Mouse (Mus musculus): ENCODE results near the gene Fbxl8. TPM values are rescaled to one million over a fixed set of nuclear protein-coding genes. Genes with fewer than 3 reads are reported as not detected.
"Not testable (repeated sequence)": the region's sequence is repeated elsewhere in the genome, so short reads cannot be mapped to it uniquely, and the experiment has no call there.

Fbxl8 gene
- polyA plus RNA-seq, 1 experiment from 2014 or later = 4.0 TPM

DNA sequence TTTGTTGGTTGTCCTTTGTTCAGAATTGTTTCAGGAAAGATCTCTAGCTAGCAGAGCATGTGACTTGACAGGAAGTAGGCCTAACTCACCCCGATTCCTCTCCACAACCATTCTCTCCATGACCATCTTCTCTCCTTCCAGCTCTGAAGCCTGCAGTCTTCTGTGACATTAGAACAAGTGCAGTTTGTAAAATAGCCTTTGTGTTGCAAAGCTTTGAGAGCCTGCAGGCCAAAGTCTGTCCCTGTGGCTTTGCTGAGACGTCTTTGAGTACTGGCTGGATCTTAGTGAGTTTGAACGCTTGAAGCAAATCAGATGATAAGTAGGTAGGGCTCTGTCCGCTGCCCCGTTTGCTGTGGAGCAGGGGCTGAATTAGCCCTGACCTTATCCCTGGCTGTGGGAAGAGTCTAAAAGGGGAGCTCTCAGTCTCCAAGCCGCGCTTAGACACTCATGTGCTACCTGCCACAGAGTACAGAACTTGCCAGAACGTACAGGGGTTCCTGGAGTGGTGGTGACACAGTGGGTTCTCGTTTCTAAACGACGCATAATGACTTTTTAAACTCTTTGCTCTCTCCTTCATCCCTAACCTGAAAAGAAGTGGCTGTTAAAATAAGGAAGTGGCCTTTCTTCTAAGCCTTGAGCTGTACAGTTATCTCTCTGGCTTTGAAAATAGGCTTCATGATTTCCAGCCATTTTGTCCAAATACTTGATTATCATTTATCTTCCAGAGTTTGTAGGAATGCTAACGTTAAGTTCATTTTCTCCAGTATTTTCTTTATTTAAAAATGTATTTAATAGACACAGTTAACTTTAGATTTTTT lies 32.7 kb upstream of the Fbxl8 start:
- H3K27me3 ChIP-seq (ENCODE audit: control insufficient read depth, insufficient read depth, low read length) = no peaks in the 10 kb centered on the region
- H3K4me3 ChIP-seq (ENCODE audit: control insufficient read depth in 1 of 2, insufficient read depth in 1 of 2, low read depth in 1 of 2, low read length in 2 of 2) = no peak overlapping the region
- H3K9ac ChIP-seq (ENCODE audit: low read length) = no peak overlapping the region
- H3K4me2 ChIP-seq (ENCODE audit: low read length) = no peak overlapping the region
- WGBS = 74% methylated on average over 12 of the region's 12 CpGs
- H3K27ac ChIP-seq (replicated peaks in 1 of 2; ENCODE audit: control insufficient read depth in 1 of 2, insufficient read depth in 1 of 2, low read depth in 2 of 2, low read length in 2 of 2) = no peak overlapping the region
- ATAC-seq (ENCODE audit: insufficient number of reproducible peaks, insufficient read depth, low FRiP score, low read depth) = no peak
- peaks cover 27% of the 10 kb centered on the region for H3K36me3 ChIP-seq (ENCODE audit: control insufficient read depth, insufficient read depth, low read length)
- H3K4me1 ChIP-seq (ENCODE audit: control insufficient read depth in 2 of 2, insufficient read depth in 2 of 2, low read length in 2 of 2) = no peaks in the 10 kb centered on the region
- H3K9me3 ChIP-seq (ENCODE audit: control insufficient read depth, low read length) = no peaks in the 10 kb centered on the region

DNA sequence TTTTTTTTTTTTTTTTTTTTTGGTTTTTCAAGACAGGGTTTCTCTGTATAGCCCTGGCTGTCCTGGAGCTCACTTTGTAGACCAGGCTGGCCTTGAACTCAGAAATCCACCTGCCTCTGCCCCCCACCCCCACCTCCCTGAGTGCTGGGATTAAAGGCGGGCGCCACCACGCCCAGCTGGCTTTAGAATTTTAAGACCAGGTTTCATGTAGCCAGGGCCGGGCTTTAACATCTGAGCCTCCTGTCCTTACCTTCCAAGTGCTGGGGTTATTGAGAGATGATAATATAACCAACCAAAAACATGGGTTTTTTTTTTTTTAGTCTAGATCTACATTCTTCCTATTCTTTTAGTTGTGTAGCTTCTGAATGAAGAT lies 32.1 kb upstream of the Fbxl8 start:
- not testable (repeated sequence) for H3K4me1 ChIP-seq (ENCODE audit: control insufficient read depth in 2 of 2, insufficient read depth in 2 of 2, low read length in 2 of 2); H3K4me2 ChIP-seq (ENCODE audit: low read length); H3K4me3 ChIP-seq (ENCODE audit: control insufficient read depth in 1 of 2, insufficient read depth in 1 of 2, low read depth in 1 of 2, low read length in 2 of 2); ATAC-seq (ENCODE audit: insufficient number of reproducible peaks, insufficient read depth, low FRiP score, low read depth); H3K27me3 ChIP-seq (ENCODE audit: control insufficient read depth, insufficient read depth, low read length); H3K27ac ChIP-seq (replicated peaks in 1 of 2; ENCODE audit: control insufficient read depth in 1 of 2, insufficient read depth in 1 of 2, low read depth in 2 of 2, low read length in 2 of 2); H3K9me3 ChIP-seq (ENCODE audit: control insufficient read depth, low read length); H3K9ac ChIP-seq (ENCODE audit: low read length)
- WGBS = 91% methylated on average over 4 of the region's 4 CpGs
- H3K36me3 ChIP-seq (ENCODE audit: control insufficient read depth, insufficient read depth, low read length) = peaks cover 30% of the 10 kb centered on the region

DNA sequence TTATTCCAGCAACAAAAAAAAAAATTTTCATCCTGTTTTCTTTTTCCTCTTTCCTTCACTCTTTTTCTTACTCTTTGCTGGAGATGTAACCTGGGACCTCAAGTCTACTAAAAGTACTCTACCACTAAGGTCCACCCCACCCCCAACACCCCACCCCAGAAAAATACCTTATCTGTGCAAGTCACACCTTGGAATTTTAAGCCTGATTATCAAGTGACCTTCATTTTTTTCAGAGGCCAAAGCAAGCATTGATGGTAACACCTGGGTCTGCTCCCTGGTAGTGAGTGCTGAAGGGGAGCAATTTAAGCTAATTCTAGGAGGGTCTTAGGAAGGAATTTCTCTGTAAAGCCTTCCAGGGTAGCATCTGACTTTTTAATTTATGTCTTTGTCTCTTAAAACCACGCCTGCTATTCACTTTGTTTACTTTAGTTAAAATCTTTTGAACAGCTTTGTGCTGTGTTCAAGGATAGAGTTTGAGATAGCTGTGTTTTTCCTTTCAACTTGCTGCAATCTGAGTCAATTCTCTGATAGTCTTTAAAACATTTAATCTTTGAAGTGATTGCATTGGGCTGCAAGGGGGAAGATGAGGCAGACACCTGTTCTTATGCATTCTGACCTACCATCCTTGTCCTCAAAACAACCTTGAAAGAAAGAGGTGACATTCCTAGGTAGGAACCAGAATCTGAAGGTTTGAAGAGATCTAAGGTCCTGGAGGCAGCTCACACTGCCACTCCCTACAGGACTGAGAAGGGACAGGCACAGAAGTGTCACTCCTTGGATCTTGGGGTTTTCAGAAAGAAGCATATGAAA lies 31.1 kb upstream of the Fbxl8 start:
- Histone ChIP-seq H3K9ac (ENCODE audit: low read length) (no peak overlapping the region), H3K4me1 (ENCODE audit: control insufficient read depth in 2 of 2, insufficient read depth in 2 of 2, low read length in 2 of 2) (no peaks in the 10 kb centered on the region), H3K36me3 (ENCODE audit: control insufficient read depth, insufficient read depth, low read length) (peaks cover 32% of the 10 kb centered on the region), H3K4me3 (ENCODE audit: control insufficient read depth in 1 of 2, insufficient read depth in 1 of 2, low read depth in 1 of 2, low read length in 2 of 2) (no peak overlapping the region), H3K4me2 (ENCODE audit: low read length) (no peak overlapping the region), H3K27ac (replicated peaks in 1 of 2; ENCODE audit: control insufficient read depth in 1 of 2, insufficient read depth in 1 of 2, low read depth in 2 of 2, low read length in 2 of 2) (no peak overlapping the region), H3K27me3 (ENCODE audit: control insufficient read depth, insufficient read depth, low read length) (no peaks in the 10 kb centered on the region), H3K9me3 (ENCODE audit: control insufficient read depth, low read length) (no peaks in the 10 kb centered on the region)
- no peak for ATAC-seq (ENCODE audit: insufficient number of reproducible peaks, insufficient read depth, low FRiP score, low read depth)
- 73% methylated on average over 1 of the region's 1 CpGs for WGBS

DNA sequence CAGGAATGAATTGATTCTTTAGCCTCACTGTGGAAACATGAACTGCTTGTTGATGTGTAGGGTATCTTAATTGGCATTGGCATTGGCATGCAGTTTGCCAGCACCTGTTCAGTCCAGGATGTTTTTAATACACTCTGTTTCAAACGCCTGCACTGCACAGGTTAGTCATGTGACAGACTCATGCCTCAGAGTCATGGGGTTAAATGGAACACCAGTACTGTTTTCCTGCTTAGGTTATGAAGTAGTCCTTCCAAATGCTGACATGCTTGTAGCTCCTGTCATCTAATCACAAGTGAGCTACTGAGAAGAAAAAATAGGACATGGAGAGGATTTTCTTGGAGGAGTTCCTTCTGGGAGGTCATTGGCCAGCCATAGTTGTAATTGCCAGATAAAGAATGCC lies 29.2 kb upstream of the Fbxl8 start:
- no peak overlapping the region for H3K4me2 ChIP-seq (ENCODE audit: low read length)
- no peak overlapping the region for H3K9ac ChIP-seq (ENCODE audit: low read length)
- no peak overlapping the region for H3K27ac ChIP-seq (replicated peaks in 1 of 2; ENCODE audit: control insufficient read depth in 1 of 2, insufficient read depth in 1 of 2, low read depth in 2 of 2, low read length in 2 of 2)
- H3K9me3 ChIP-seq (ENCODE audit: control insufficient read depth, low read length) = no peaks in the 10 kb centered on the region
- H3K4me3 ChIP-seq (ENCODE audit: control insufficient read depth in 1 of 2, insufficient read depth in 1 of 2, low read depth in 1 of 2, low read length in 2 of 2) = no peak overlapping the region
- no peak for ATAC-seq (ENCODE audit: insufficient number of reproducible peaks, insufficient read depth, low FRiP score, low read depth)
- H3K36me3 ChIP-seq (ENCODE audit: control insufficient read depth, insufficient read depth, low read length) = peaks cover 50% of the 10 kb centered on the region
- H3K27me3 ChIP-seq (ENCODE audit: control insufficient read depth, insufficient read depth, low read length) = no peaks in the 10 kb centered on the region
- WGBS = 53% methylated on average over 1 of the region's 1 CpGs
- H3K4me1 ChIP-seq (ENCODE audit: control insufficient read depth in 2 of 2, insufficient read depth in 2 of 2, low read length in 2 of 2) = no peaks in the 10 kb centered on the region

DNA sequence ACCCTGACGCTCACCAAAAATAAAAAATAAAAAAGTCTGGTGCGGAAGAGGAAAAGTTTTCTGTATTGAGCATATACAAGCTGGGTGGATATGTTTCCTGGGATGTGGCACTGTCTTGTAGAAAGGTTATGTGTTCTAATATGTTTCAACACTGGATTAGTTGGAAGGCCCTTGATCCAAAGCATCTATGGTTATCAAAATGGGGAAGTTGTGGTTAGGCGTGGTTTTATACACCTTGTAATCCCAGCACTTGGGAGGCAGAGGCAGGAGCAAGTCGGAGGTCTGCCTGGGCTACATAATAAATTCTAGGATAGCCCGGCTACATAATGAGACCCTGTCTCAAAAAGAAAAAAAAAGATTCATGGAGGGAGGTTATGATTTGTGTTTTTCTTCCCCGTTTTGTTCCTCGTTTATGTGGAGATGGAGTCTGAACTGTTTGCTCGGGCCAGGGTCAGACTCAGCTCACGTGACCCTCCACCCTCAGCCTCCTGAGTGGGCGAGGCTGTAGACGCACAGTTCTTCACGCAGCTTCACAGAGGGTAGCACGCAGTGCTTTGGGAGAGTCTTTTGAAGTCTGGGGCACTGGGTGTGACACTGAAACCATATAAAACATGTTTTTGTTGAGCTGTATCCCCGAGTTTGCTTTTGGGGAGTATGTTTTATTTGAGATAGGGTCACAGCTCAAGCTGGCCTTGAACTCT lies 26.9 kb upstream of the Fbxl8 start:
- no peak overlapping the region for H3K4me3 ChIP-seq (ENCODE audit: control insufficient read depth in 1 of 2, insufficient read depth in 1 of 2, low read depth in 1 of 2, low read length in 2 of 2)
- H3K36me3 ChIP-seq (ENCODE audit: control insufficient read depth, insufficient read depth, low read length) = peaks cover 69% of the 10 kb centered on the region
- H3K9ac ChIP-seq (ENCODE audit: low read length) = no peak overlapping the region
- WGBS = 90% methylated on average over 14 of the region's 14 CpGs
- ATAC-seq (ENCODE audit: insufficient number of reproducible peaks, insufficient read depth, low FRiP score, low read depth) = no peak
- no peaks in the 10 kb centered on the region for H3K27me3 ChIP-seq (ENCODE audit: control insufficient read depth, insufficient read depth, low read length)
- no peaks in the 10 kb centered on the region for H3K4me1 ChIP-seq (ENCODE audit: control insufficient read depth in 2 of 2, insufficient read depth in 2 of 2, low read length in 2 of 2)
- H3K27ac ChIP-seq (replicated peaks in 1 of 2; ENCODE audit: control insufficient read depth in 1 of 2, insufficient read depth in 1 of 2, low read depth in 2 of 2, low read length in 2 of 2) = no peak overlapping the region
- H3K4me2 ChIP-seq (ENCODE audit: low read length) = no peak overlapping the region
- H3K9me3 ChIP-seq (ENCODE audit: control insufficient read depth, low read length) = no peaks in the 10 kb centered on the region

DNA sequence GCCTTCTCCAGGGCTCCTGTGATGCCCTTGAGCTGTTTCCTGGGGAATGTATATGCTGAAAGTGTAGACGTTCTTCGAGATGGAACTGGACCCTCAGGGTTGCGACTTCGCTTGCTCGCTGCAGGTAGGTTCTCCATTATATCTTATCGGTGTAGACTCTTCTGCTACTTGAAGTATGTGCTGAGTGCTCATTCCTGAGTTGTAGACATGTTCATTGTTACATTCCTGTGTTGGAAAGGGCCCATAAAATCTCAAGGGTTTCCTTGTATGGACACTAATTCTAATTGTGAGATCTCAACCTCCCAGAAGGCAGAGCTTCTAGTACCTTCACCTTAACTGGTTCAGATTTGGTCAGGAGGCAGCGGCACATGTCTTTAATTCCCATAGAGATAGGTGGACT lies 23.4 kb upstream of the Fbxl8 start:
- peaks cover 59% of the 10 kb centered on the region for H3K36me3 ChIP-seq (ENCODE audit: control insufficient read depth, insufficient read depth, low read length)
- ATAC-seq (ENCODE audit: insufficient number of reproducible peaks, insufficient read depth, low FRiP score, low read depth) = no peak
- WGBS = 92% methylated on average over 7 of the region's 7 CpGs
- H3K9ac ChIP-seq (ENCODE audit: low read length) = no peak overlapping the region
- no peaks in the 10 kb centered on the region for H3K9me3 ChIP-seq (ENCODE audit: control insufficient read depth, low read length)
- H3K27me3 ChIP-seq (ENCODE audit: control insufficient read depth, insufficient read depth, low read length) = no peaks in the 10 kb centered on the region
- no peaks in the 10 kb centered on the region for H3K4me1 ChIP-seq (ENCODE audit: control insufficient read depth in 2 of 2, insufficient read depth in 2 of 2, low read length in 2 of 2)
- H3K4me2 ChIP-seq (ENCODE audit: low read length) = no peak overlapping the region
- no peak overlapping the region for H3K4me3 ChIP-seq (ENCODE audit: control insufficient read depth in 1 of 2, insufficient read depth in 1 of 2, low read depth in 1 of 2, low read length in 2 of 2)
- H3K27ac ChIP-seq (replicated peaks in 1 of 2; ENCODE audit: control insufficient read depth in 1 of 2, insufficient read depth in 1 of 2, low read depth in 2 of 2, low read length in 2 of 2) = no peak overlapping the region

DNA sequence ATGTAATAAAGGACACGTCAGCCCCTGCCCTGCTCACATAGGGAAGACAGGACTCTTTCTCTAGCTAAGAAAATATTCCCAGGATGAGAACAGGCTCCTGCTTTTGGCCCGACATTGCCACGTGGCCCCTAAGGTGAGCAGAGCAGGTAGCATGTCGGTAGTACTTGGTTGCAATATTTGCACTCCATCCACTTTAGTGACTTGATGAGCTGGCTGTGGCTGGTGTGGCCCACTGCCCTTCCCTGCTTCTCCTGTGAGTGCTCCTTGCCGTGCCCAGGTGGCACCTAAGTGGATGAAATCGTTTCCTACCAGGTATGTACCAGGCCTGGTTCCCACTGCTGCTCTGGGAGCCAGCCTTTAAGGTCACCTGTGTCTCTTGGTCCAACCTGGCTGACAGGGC lies 12.5 kb upstream of the Fbxl8 start:
- H3K9ac ChIP-seq (ENCODE audit: low read length) = no peak overlapping the region
- H3K27me3 ChIP-seq (ENCODE audit: control insufficient read depth, insufficient read depth, low read length) = peaks cover 6% of the 10 kb centered on the region; the same call in 1 of the 2 replicates
- no peak for ATAC-seq (ENCODE audit: insufficient number of reproducible peaks, insufficient read depth, low FRiP score, low read depth)
- H3K4me2 ChIP-seq (ENCODE audit: low read length) = no peak overlapping the region
- 89% methylated on average over 6 of the region's 6 CpGs for WGBS
- H3K4me3 ChIP-seq (ENCODE audit: control insufficient read depth in 1 of 2, insufficient read depth in 1 of 2, low read depth in 1 of 2, low read length in 2 of 2) = no peak overlapping the region
- peaks cover 13 to 14% of the 10 kb centered on the region in 2 experiments; a peak in 3 of 4 replicates for H3K4me1 ChIP-seq (ENCODE audit: control insufficient read depth in 2 of 2, insufficient read depth in 2 of 2, low read length in 2 of 2)
- H3K36me3 ChIP-seq (ENCODE audit: control insufficient read depth, insufficient read depth, low read length) = peaks cover 52% of the 10 kb centered on the region
- H3K9me3 ChIP-seq (ENCODE audit: control insufficient read depth, low read length) = no peaks in the 10 kb centered on the region
- H3K27ac ChIP-seq (replicated peaks in 1 of 2; ENCODE audit: control insufficient read depth in 1 of 2, insufficient read depth in 1 of 2, low read depth in 2 of 2, low read length in 2 of 2) = no peak overlapping the region

Measured in heart, embryonic 14.5 days (tissue).